Mouse (Mus musculus) left cerebral cortex, postnatal 10 days (tissue): ENCODE results near the gene Cdh18. TPM values are rescaled to one million over a fixed set of nuclear protein-coding genes. Genes with fewer than 3 reads are reported as not detected.

Experiments
- DNase-seq, 2 experiments: peaks; one replicate each; pipeline ENCODE4 v3.0.0; 2021 to 2022; ENCODE audit warnings: low spot score in 2 of 2, mixed read lengths in 1 of 2; ENCODE audit errors: extremely low spot score in 1 of 2
- intact Hi-C: fragments of 180-260 bp; cut with DNase I; formaldehyde crosslinking; loops from one replicate; pipeline ENCODE4 v1.15.1; 2025
- total RNA-seq, 2 experiments: library from RNA; stranded (reverse); gene quantifications; 2 replicates each; pipeline ENCODE4 v1.2.3; 2021

Cdh18 gene
- total RNA-seq, 2 experiments from 2014 or later = 29.6 to 33.1 TPM

GRCm38 (mm10) chr15:23385816-23386215 is 837.0 kb downstream of the Cdh18 start:
- DNase-seq = no peak
- intact Hi-C loops = no loop called here

- intact Hi-C loops = no loop called here
Measured at GRCm38 (mm10) chr15:23396646-23397045, 847.8 kb downstream of the Cdh18 start.

GRCm38 (mm10) chr15:23403792-23404191 is 855.0 kb downstream of the Cdh18 start:
- intact Hi-C loops = no loop called here
- no peak for DNase-seq

More at GRCm38 (mm10) chr15:23396646-23397045, 847.8 kb downstream of the Cdh18 start:
- DNase-seq = no peak

GRCm38 (mm10) chr15:23408256-23408655 is 859.4 kb downstream of the Cdh18 start:
- intact Hi-C loops = no loop called here
- no peak for DNase-seq

GRCm38 (mm10) chr15:23416450-23417080 is 867.7 kb downstream of the Cdh18 start:
- intact Hi-C loops = no loop called here
- peak in 1 of 2 experiments; percentile 15 for DNase-seq

- intact Hi-C loops = no loop called here
- DNase-seq = no peak
Measured at GRCm38 (mm10) chr15:23418158-23418557, 869.3 kb downstream of the Cdh18 start.

GRCm38 (mm10) chr15:23420010-23420409 is 871.2 kb downstream of the Cdh18 start:
- intact Hi-C loops = no loop called here

GRCm38 (mm10) chr15:23430021-23430420 is 881.2 kb downstream of the Cdh18 start:
- DNase-seq = no peak
- intact Hi-C loops = no loop called here

More at GRCm38 (mm10) chr15:23420010-23420409, 871.2 kb downstream of the Cdh18 start:
- no peak for DNase-seq

- DNase-seq = no peak
- intact Hi-C loops = no loop called here
Measured at GRCm38 (mm10) chr15:23448542-23448941, 899.7 kb downstream of the Cdh18 start.

GRCm38 (mm10) chr15:23452098-23452625 is 903.3 kb downstream of the Cdh18 start:
- peak in 1 of 2 experiments; percentile 19 for DNase-seq
- intact Hi-C loops = no loop called here

- DNase-seq = no peak
- intact Hi-C loops = no loop called here
Measured at GRCm38 (mm10) chr15:23453331-23453730, 904.5 kb downstream of the Cdh18 start.

GRCm38 (mm10) chr15:23455344-23455743 is 906.5 kb downstream of the Cdh18 start:
- DNase-seq = no peak
- intact Hi-C loops = no loop called here

- intact Hi-C loops = no loop called here
- no peak for DNase-seq
Measured at GRCm38 (mm10) chr15:23457401-23457800, 908.6 kb downstream of the Cdh18 start.

- DNase-seq = no peak
- intact Hi-C loops = no loop called here
Measured at GRCm38 (mm10) chr15:23470527-23471475, 922.0 kb downstream of the Cdh18 start.

GRCm38 (mm10) chr15:23486306-23486705 is 937.5 kb downstream of the Cdh18 start:
- no peak for DNase-seq
- intact Hi-C loops = no loop called here

GRCm38 (mm10) chr15:23506480-23506879 is 957.7 kb downstream of the Cdh18 start:
- intact Hi-C loops = no loop called here
- DNase-seq = no peak

GRCm38 (mm10) chr15:23509694-23510093 is 960.9 kb downstream of the Cdh18 start:
- no peak for DNase-seq
- intact Hi-C loops = no loop called here

GRCm38 (mm10) chr15:23515786-23516185 is 967.0 kb downstream of the Cdh18 start:
- intact Hi-C loops = no loop called here
- DNase-seq = no peak

GRCm38 (mm10) chr15:23518079-23518478 is 969.3 kb downstream of the Cdh18 start:
- intact Hi-C loops = no loop called here

More at GRCm38 (mm10) chr15:23518079-23518478, 969.3 kb downstream of the Cdh18 start:
- no peak for DNase-seq
